Mouse (Mus musculus) CH12.LX (cell line): ENCODE measurements around the gene Pld1. TPM values are rescaled to one million over a fixed set of nuclear protein-coding genes. Genes with fewer than 3 reads are reported as not detected.

Experiments
- DNase-seq: peaks from one replicate; pipeline ENCODE4 v3.0.0-alpha.2; 2013; ENCODE audit errors: extremely low read depth
- H3K27ac ChIP-seq: 2 replicates; pipeline ENCODE4 v1.5.1; 2012; ENCODE audit warnings: low read depth, mild to moderate bottlenecking, control low read depth, moderate library complexity; ENCODE audit not compliant: insufficient read depth
- H3K27me3 ChIP-seq: replicated peaks from 2 replicates; pipeline ENCODE3; 2012; ENCODE audit warnings: inconsistent platforms
- H3K36me3 ChIP-seq, 2 experiments: replicated peaks in 1 of 2; 2 replicates each; pipeline versions ENCODE3 to v1.6.1; 2012; ENCODE audit warnings: inconsistent platforms in 1 of 2, low read length in 1 of 2, mild to moderate bottlenecking in 1 of 2, mixed read lengths in 1 of 2, moderate library complexity in 1 of 2; ENCODE audit not compliant: control insufficient read depth in 1 of 2, insufficient read depth in 1 of 2
- H3K4me1 ChIP-seq, 2 experiments: 2 replicates each; pipeline ENCODE4 v1.6.1; 2012; ENCODE audit warnings: inconsistent platforms in 1 of 2, moderate library complexity in 1 of 2; ENCODE audit not compliant: insufficient read depth in 2 of 2, control insufficient read depth in 1 of 2
- H3K4me2 ChIP-seq: 2 replicates; pipeline ENCODE4 v1.6.1; 2012; ENCODE audit warnings: low read depth, mild to moderate bottlenecking, control low read depth; ENCODE audit not compliant: poor library complexity, insufficient read depth, severe bottlenecking
- H3K4me3 ChIP-seq, 3 experiments: fragments of 150-350 bp in 1 of 3; sonication (generic) in 1 of 3; replicated peaks in 1 of 3; 2 replicates each; pipeline versions ENCODE3 to v1.5.1; 2011 to 2012; ENCODE audit warnings: low read depth in 2 of 3, low read length in 2 of 3, mild to moderate bottlenecking in 2 of 3, moderate library complexity in 2 of 3, control low read depth in 1 of 3, improper control_type of control experiment in 1 of 3, inconsistent platforms in 1 of 3, mixed read lengths in 1 of 3; ENCODE audit not compliant: poor library complexity in 1 of 3
- H3K79me2 ChIP-seq: replicated peaks from 2 replicates; pipeline ENCODE4 v1.6.1; 2012; ENCODE audit warnings: mild to moderate bottlenecking, moderate library complexity; ENCODE audit not compliant: control insufficient read depth, poor library complexity, insufficient read depth, severe bottlenecking; ENCODE audit errors: extremely low read depth
- H3K9ac ChIP-seq: 2 replicates; pipeline ENCODE4 v1.6.1; 2012; ENCODE audit warnings: low read depth, mild to moderate bottlenecking, control low read depth, moderate library complexity; ENCODE audit not compliant: insufficient read depth
- H3K9me3 ChIP-seq: replicated peaks from 2 replicates; pipeline ENCODE3; 2012; ENCODE audit warnings: low read length, inconsistent platforms, mixed read lengths
- CHD1 ChIP-seq: IDR thresholded peaks from 2 replicates; pipeline ENCODE4 v1.6.1; 2012; ENCODE audit warnings: low read depth, low read length, improper control_type of control experiment, inconsistent platforms
- CHD2 ChIP-seq: IDR thresholded peaks from 2 replicates; pipeline ENCODE4 v1.6.1; 2011; ENCODE audit warnings: low read length, improper control_type of control experiment
- CTCF ChIP-seq, 2 experiments: IDR thresholded peaks in 1 of 2; conservative IDR thresholded peaks in 1 of 2; 2 replicates each; pipeline ENCODE4 v1.5.1; 2011 to 2012; ENCODE audit warnings: low read depth in 2 of 2, low read length in 2 of 2, improper control_type of control experiment in 1 of 2, inconsistent platforms in 1 of 2, mild to moderate bottlenecking in 1 of 2, moderate library complexity in 1 of 2
- GABPA ChIP-seq: IDR thresholded peaks from 2 replicates; pipeline ENCODE4 v1.6.1; 2012; ENCODE audit warnings: low read depth, low read length, improper control_type of control experiment, inconsistent platforms; ENCODE audit not compliant: insufficient replicate concordance
- IRF4 ChIP-seq: IDR thresholded peaks from 2 replicates; pipeline ENCODE4 v1.6.1; 2014; ENCODE audit warnings: low read depth, mild to moderate bottlenecking, inconsistent platforms, low read length, improper control_type of control experiment
- KAT2A ChIP-seq: IDR thresholded peaks from 2 replicates; pipeline ENCODE4 v1.6.1; 2012; ENCODE audit warnings: low read length, improper control_type of control experiment, inconsistent platforms; ENCODE audit not compliant: insufficient replicate concordance
- MAFK ChIP-seq: IDR thresholded peaks from 2 replicates; pipeline ENCODE4 v1.6.1; 2011; ENCODE audit warnings: low read length, improper control_type of control experiment; ENCODE audit not compliant: insufficient replicate concordance
- NRF1 ChIP-seq: IDR thresholded peaks from 2 replicates; pipeline ENCODE4 v1.6.1; 2014; ENCODE audit warnings: low read depth, mild to moderate bottlenecking, inconsistent platforms, low read length, improper control_type of control experiment, moderate library complexity
- PAX5 ChIP-seq: IDR thresholded peaks from 2 replicates; pipeline ENCODE4 v1.6.1; 2012; ENCODE audit warnings: low read length, inconsistent platforms, mixed read lengths
- RCOR1 ChIP-seq: conservative IDR thresholded peaks from 2 replicates; pipeline ENCODE4 v1.6.1; 2012; ENCODE audit warnings: low read depth, mild to moderate bottlenecking, inconsistent platforms, low read length, improper control_type of control experiment
- TBP ChIP-seq: conservative IDR thresholded peaks from 2 replicates; pipeline ENCODE4 v1.6.1; 2011; ENCODE audit warnings: low read depth, low read length, improper control_type of control experiment
- UBTF ChIP-seq: IDR thresholded peaks from 2 replicates; pipeline ENCODE4 v1.6.1; 2012; ENCODE audit warnings: low read depth, mild to moderate bottlenecking, inconsistent platforms, low read length, improper control_type of control experiment, moderate library complexity
- ZC3H11A ChIP-seq: IDR thresholded peaks from 2 replicates; pipeline ENCODE4 v1.6.1; 2012; ENCODE audit warnings: low read depth, mild to moderate bottlenecking, inconsistent platforms, low read length, improper control_type of control experiment
- dilution Hi-C: fragments of 300-500 bp; cut with MboI; formaldehyde crosslinking; loops from 2 replicates; pipeline ENCODE4 v1.14.3; 2020; ENCODE audit warnings: low sequenced_read_pairs; ENCODE audit not compliant: extremely low pct_unique_long_range_greater_than_20kb, extremely low pct_ligation_motif_present
- in situ Hi-C: fragments of 300-500 bp; cut with MboI; formaldehyde crosslinking; loops from 3 replicates; pipeline ENCODE4 v1.14.3; 2019; ENCODE audit warnings: low sequenced_read_pairs, low pct_ligation_motif_present, low pct_unique_long_range_greater_than_20kb, mixed read lengths
- polyA plus RNA-seq: library from polyadenylated mRNA; unstranded; fragments of >175 nt; gene quantifications from 2 replicates; pipeline ENCODE4 v1.2.1, GENCODE M21; 2012; ENCODE audit warnings: low read depth; ENCODE audit not compliant: insufficient read length
- total RNA-seq, 2 experiments: library from RNA; depleted of rRNA; stranded (reverse); fragments of 300-350 nt in 1 of 2; fragments of >200 nt in 1 of 2; gene quantifications; 2 replicates each; pipeline ENCODE4 v1.2.3; 2012 to 2014

The Pld1 gene
- total and polyA plus RNA-seq, 3 experiments = not detected

- no peak for TF ChIP-seq MAFK
Observed at GRCm38 (mm10) chr3:27981591-27981990, 43.1 kb downstream of the Pld1 start (continued).

GRCm38 (mm10) chr3:27982436-27983017 lies 44.0 kb downstream of the Pld1 start:
- dilution Hi-C loops (no loop called here), in situ Hi-C loops (no loop called here)
- H3K9ac ChIP-seq = no peak overlapping the region
- no peak overlapping the region for H3K4me3 ChIP-seq
- H3K36me3 ChIP-seq = no peaks in the 10 kb centered on the region
- no peak overlapping the region for H3K4me2 ChIP-seq
- DNase-seq = no peak
- no peaks in the 10 kb centered on the region for H3K4me1 ChIP-seq
- H3K27ac ChIP-seq = no peak overlapping the region
- H3K9me3 ChIP-seq = peaks cover 54% of the 10 kb centered on the region
- no peaks in the 10 kb centered on the region for H3K27me3 ChIP-seq
- TF ChIP-seq IRF4 (no peak), GABPA (no peak), CHD2 (no peak), RCOR1 (no peak), NRF1 (no peak), ZC3H11A (no peak), UBTF (no peak), PAX5 (no peak)
- TF ChIP-seq, all 38 proteins: peak for 0
- H3K79me2 ChIP-seq = no peaks in the 10 kb centered on the region

- Histone ChIP-seq H3K9me3 (peaks cover 55% of the 10 kb centered on the region), H3K36me3 (no peaks in the 10 kb centered on the region), H3K4me2 (no peak overlapping the region), H3K27me3 (no peaks in the 10 kb centered on the region), H3K4me1 (no peaks in the 10 kb centered on the region), H3K9ac (no peak overlapping the region), H3K27ac (no peak overlapping the region), H3K79me2 (no peaks in the 10 kb centered on the region), H3K4me3 (no peak overlapping the region)
- in situ Hi-C loops = no loop called here
- dilution Hi-C loops = no loop called here
- no peak for TF ChIP-seq KAT2A
- DNase-seq = no peak
Observed at GRCm38 (mm10) chr3:27983274-27983673, 44.8 kb downstream of the Pld1 start.

- no peak overlapping the region for H3K4me3 ChIP-seq
- H3K27me3 ChIP-seq = no peaks in the 10 kb centered on the region
- peaks cover 59% of the 10 kb centered on the region for H3K9me3 ChIP-seq
- in situ Hi-C loops (no loop called here), dilution Hi-C loops (no loop called here)
- H3K79me2 ChIP-seq = no peaks in the 10 kb centered on the region
- H3K4me2 ChIP-seq = no peak overlapping the region
- H3K4me1 ChIP-seq = no peaks in the 10 kb centered on the region
- TF ChIP-seq TBP (no peak), CTCF (conservative IDR thresholded peaks at IDR 0.05 in 1 of 2, IDR thresholded peaks at IDR 0.05 in 1 of 2; ENCODE audit: low read depth in 2 of 2, low read length in 2 of 2) (no peak), CHD1 (no peak)
- TF ChIP-seq, all 38 proteins: peak for 0
- no peak for DNase-seq
- Histone ChIP-seq H3K9ac (no peak overlapping the region), H3K27ac (no peak overlapping the region), H3K36me3 (no peaks in the 10 kb centered on the region)
Observed at GRCm38 (mm10) chr3:27983935-27984577, 45.6 kb downstream of the Pld1 start.
